10 mouse cellular contexts compared by ENCODE assay signal in genomic region chr16:96249635-96250034, GRCm38 (mm10). TPM values are rescaled to one million over a fixed set of nuclear protein-coding genes. Genes with fewer than 3 reads are reported as not detected.
DNase-seq lines count a peak whose midpoint lies in the region; ATAC-seq and TF ChIP-seq lines count a peak whose summit lies in the region.
"Had no signal": no experiment of that assay in that cellular context is flagged by ENCODE, and none has a peak within 500 bp of the region (broad histone marks: within the 10 kb centered on the region; RNA-seq: fewer than 3 reads in every experiment).

No protein-coding gene starts in this region.

- H3K4me1 ChIP-seq in forebrain, postnatal 0 days (ENCODE audit: insufficient read depth) = no peaks in the 10 kb centered on the region
- no peaks in the 10 kb centered on the region for H3K4me1 ChIP-seq in liver, embryonic 12.5 days

- WGBS in forebrain, postnatal 0 days = 55% methylated on average over 7 of the region's 7 CpGs
- WGBS in liver, embryonic 12.5 days (ENCODE audit: insufficient replicate concordance) = 77% methylated on average over 7 of the region's 7 CpGs

- ATAC-seq in forebrain, postnatal 0 days = peak; percentile 93
- no peak for ATAC-seq in liver, embryonic 12.5 days

- H3K36me3 ChIP-seq in forebrain, postnatal 0 days (ENCODE audit: insufficient read depth) = no peaks in the 10 kb centered on the region
- no peaks in the 10 kb centered on the region for H3K36me3 ChIP-seq in liver, embryonic 12.5 days

- intact Hi-C loops in left cerebral cortex, postnatal 25 days (cut with DNase I) = no loop called here

- DNase-seq in left cerebral cortex, postnatal 25 days (ENCODE audit: low spot score in 2 of 2) = peak; percentile 14 to 43
- no peak for DNase-seq in left cerebral cortex, adult 11 months (ENCODE audit: low spot score)
- peak; percentile 99 for DNase-seq in cerebellum, adult 9-10 months
- DNase-seq in forebrain, postnatal 0 days = peak; percentile 86
- DNase-seq in right cerebral cortex, postnatal 10 days (ENCODE audit: low spot score in 2 of 2) = peak; percentile 59 to 76
- DNase-seq in liver = no peak
- DNase-seq: kidney, adult 9 months; lung, postnatal 36 days had no signal

- H3K4me2 ChIP-seq in forebrain, postnatal 0 days (ENCODE audit: low read depth) = no peak overlapping the region
- H3K4me2 ChIP-seq in liver, embryonic 12.5 days = no peak overlapping the region

- H3K27ac ChIP-seq in forebrain, postnatal 0 days (ENCODE audit: low read depth, low read length) = no peak overlapping the region
- H3K27ac ChIP-seq in liver, embryonic 12.5 days = no peak overlapping the region

- no peak overlapping the region for H3K9ac ChIP-seq in forebrain, postnatal 0 days
- H3K9ac ChIP-seq in liver, embryonic 12.5 days = no peak overlapping the region

- no peak for TF ChIP-seq CTCF in forebrain, postnatal 0 days (IDR thresholded peaks at IDR 0.05; ENCODE audit: low read depth)

- no peaks in the 10 kb centered on the region for H3K27me3 ChIP-seq in forebrain, postnatal 0 days (ENCODE audit: insufficient read depth, low read length)
- no peaks in the 10 kb centered on the region for H3K27me3 ChIP-seq in liver, embryonic 12.5 days (replicated peaks)

- no peaks in the 10 kb centered on the region for H3K9me3 ChIP-seq in forebrain, postnatal 0 days (ENCODE audit: low read length)
- 0 out of 2 replicates have a peak, but pooled peaks cover 9% of the 10 kb centered on the region for H3K9me3 ChIP-seq in liver, embryonic 12.5 days (replicated peaks)

- H3K4me3 ChIP-seq in forebrain, postnatal 0 days (ENCODE audit: low read depth, low read length) = no peak overlapping the region
- no peak overlapping the region for H3K4me3 ChIP-seq in liver, embryonic 12.5 days
- H3K4me3 ChIP-seq: myocyte had no signal

RNA-seq across cellular contexts. Expression of gene B3galt5, which starts 14.0 kb away (rescaled TPM):
- 10 to 100 TPM; 15.7 to 19.4 TPM for total RNA-seq in left cerebral cortex, postnatal 25 days (2021)
- total RNA-seq in forebrain, postnatal 0 days (2014; rRNA removed) = 4.1 and 5.5 TPM in 2 replicates
- 1.9 and 3.6 TPM in 2 replicates for polyA plus RNA-seq in forebrain, postnatal 0 days (2015; fragmentation: Nextera tagmentation; extraction: Ambion mirVana)
- polyA plus RNA-seq in liver, embryonic 12.5 days (2016; fragmentation: Nextera tagmentation; extraction: Ambion mirVana) = 0.08 and 0.53 TPM in 2 replicates

RNA-seq across cellular contexts. Expression of gene Sh3bgr, which starts 49.4 kb away (rescaled TPM):
- total RNA-seq in left cerebral cortex, postnatal 25 days (2021) = under 1 TPM; 0.85 to 0.96 TPM
- 0.69 and 0.86 TPM in 2 replicates for total RNA-seq in forebrain, postnatal 0 days (2014; rRNA removed)
- 3.1 and 3.2 TPM in 2 replicates for polyA plus RNA-seq in forebrain, postnatal 0 days (2015; fragmentation: Nextera tagmentation; extraction: Ambion mirVana)
- 1.1 and 1.7 TPM in 2 replicates for polyA plus RNA-seq in liver, embryonic 12.5 days (2016; fragmentation: Nextera tagmentation; extraction: Ambion mirVana)

RNA-seq across cellular contexts. Expression of gene Lca5l, which starts 57.6 kb away (rescaled TPM):
- 1 to 10 TPM; 1.5 to 2.2 TPM for total RNA-seq in left cerebral cortex, postnatal 25 days (2021)
- 2.8 and 3.9 TPM in 2 replicates for total RNA-seq in forebrain, postnatal 0 days (2014; rRNA removed)
- 1.4 and 2.1 TPM in 2 replicates for polyA plus RNA-seq in forebrain, postnatal 0 days (2015; fragmentation: Nextera tagmentation; extraction: Ambion mirVana)
- polyA plus RNA-seq in liver, embryonic 12.5 days (2016; fragmentation: Nextera tagmentation; extraction: Ambion mirVana) = 0.17 and 0.20 TPM in 2 replicates

Comparison
In these comparisons a context has a peak if more than half of its experiments do, and no peak if none do; other contexts are left out.
1. DNase-seq: peak in left cerebral cortex, postnatal 25 days (2 of 2), cerebellum, adult 9-10 months (single experiment), forebrain, postnatal 0 days (single experiment) and right cerebral cortex, postnatal 10 days (2 of 2); none in left cerebral cortex, adult 11 months (single experiment) and liver (single experiment).